Mouse (Mus musculus): Measurements from ENCODE around the gene Ifnar1. TPM values are rescaled to one million over a fixed set of nuclear protein-coding genes. Genes with fewer than 3 reads are reported as not detected.

Ifnar1 gene
- polyA plus RNA-seq, 1 experiment from 2014 or later, result 57.4 TPM

DNA sequence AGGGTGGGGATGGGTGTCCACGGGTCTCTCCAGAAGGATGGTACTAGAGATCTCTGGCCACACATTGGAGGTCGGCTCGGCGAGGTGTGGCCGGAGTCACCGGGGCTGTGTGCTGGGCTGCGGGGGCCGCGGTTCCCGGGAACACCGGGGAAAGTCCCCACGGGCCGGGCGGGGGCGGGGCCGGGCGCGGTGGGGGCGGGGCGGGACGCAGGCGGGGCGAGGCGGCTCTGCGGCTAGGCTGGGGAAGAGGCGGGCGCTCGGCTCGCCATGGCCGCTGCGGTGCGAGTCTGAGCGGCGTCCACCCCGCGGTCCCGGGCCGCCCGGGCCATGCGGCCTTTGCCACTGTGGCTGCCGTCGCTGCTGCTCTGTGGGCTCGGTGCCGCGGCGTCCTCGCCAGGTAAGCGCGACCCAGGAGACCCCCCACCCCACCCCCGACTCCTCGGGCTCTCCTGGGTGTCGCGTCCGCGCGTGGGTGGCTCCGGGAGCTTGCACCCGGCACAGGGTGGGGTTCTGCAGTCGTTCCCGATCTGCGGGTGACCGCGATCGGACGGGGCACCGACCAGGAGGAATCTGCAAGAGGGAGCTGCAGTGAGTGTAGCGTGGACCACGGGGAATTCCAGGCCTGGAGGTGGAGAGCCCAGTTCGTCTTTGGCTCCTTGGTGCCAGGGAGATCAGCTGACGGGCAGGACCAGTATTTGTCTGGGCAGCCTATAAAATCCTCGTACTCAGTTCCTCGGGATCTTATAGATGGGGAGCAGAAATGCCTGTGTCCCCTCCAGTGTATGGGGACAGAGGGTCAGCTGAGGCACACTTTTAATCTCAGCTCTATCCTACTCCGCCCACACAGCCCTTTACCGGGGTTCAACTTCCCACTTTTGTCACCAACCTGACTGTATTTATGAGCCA is 62.1 kb downstream of the Ifnar1 start, which contains the start of gene Ifngr2:
Ifngr2 (plus strand) TSS at position 237 of the 906 bp plus-strand sequence.
- peak; percentile 64 for DNase-seq (ENCODE audit: low spot score)
- H3K4me3 ChIP-seq (ENCODE audit: low read depth, low read length), result peak within 1 kb of the TSS; percentile 92
- peak within 1 kb of the TSS; percentile 93 for H3K4me2 ChIP-seq (ENCODE audit: low read depth, low read length)
- H3K27me3 ChIP-seq (ENCODE audit: control insufficient read depth, insufficient read depth, low read length), result no peaks in the 10 kb centered on the region
- WGBS, result 1% methylated on average over 50 of the region's 74 CpGs
- peak; percentile 77 for ATAC-seq (replicated peaks; ENCODE audit: insufficient number of reproducible peaks, low FRiP score, low TSS enrichment, low read depth)
- peak within 1 kb of the TSS; percentile 97 for H3K9ac ChIP-seq (replicated peaks; ENCODE audit: low read length)
- H3K36me3 ChIP-seq (replicated peaks; ENCODE audit: control insufficient read depth, insufficient read depth, low read depth, low read length), result no peaks in the 10 kb centered on the region
- no peaks in the 10 kb centered on the region for H3K9me3 ChIP-seq (replicated peaks; ENCODE audit: control insufficient read depth, low read length)
- H3K27ac ChIP-seq (replicated peaks; ENCODE audit: low read depth, low read length), result no peak within 1 kb of the TSS
- no peaks in the 10 kb centered on the region for H3K4me1 ChIP-seq (ENCODE audit: control insufficient read depth, insufficient read depth, low read length)

DNA sequence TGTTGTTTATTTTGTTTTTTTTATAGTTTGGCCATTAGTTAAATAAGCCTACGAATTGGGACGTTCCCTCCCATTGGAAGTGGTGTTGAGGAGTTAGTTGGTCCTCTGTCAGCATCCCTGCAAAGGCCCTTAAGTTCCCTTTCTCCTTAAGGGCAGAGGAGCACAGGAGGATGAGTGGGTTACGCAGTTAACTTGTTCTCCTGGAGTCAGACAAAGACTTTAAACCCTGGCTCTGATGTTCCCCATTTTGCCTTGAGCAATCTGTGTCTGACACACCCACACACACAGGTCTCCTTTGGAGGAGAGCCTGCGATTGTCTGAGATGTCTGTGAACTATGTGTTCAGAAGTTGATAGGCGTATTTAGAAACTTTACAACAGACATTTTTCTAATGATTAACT is 62.9 kb downstream of the Ifnar1 start:
- Histone ChIP-seq H3K27ac (replicated peaks; ENCODE audit: low read depth, low read length) (no peak overlapping the region), H3K9me3 (replicated peaks; ENCODE audit: control insufficient read depth, low read length) (no peaks in the 10 kb centered on the region), H3K4me2 (ENCODE audit: low read depth, low read length) (peak overlapping the region; percentile 93), H3K4me3 (ENCODE audit: low read depth, low read length) (peak overlapping the region; percentile 92), H3K9ac (replicated peaks; ENCODE audit: low read length) (peak overlapping the region; percentile 97), H3K4me1 (ENCODE audit: control insufficient read depth, insufficient read depth, low read length) (no peaks in the 10 kb centered on the region), H3K36me3 (replicated peaks; ENCODE audit: control insufficient read depth, insufficient read depth, low read depth, low read length) (no peaks in the 10 kb centered on the region), H3K27me3 (ENCODE audit: control insufficient read depth, insufficient read depth, low read length) (no peaks in the 10 kb centered on the region)
- DNase-seq (ENCODE audit: low spot score) (no peak), ATAC-seq (replicated peaks; ENCODE audit: insufficient number of reproducible peaks, low FRiP score, low TSS enrichment, low read depth) (no peak)
- WGBS, result 50% methylated on average over 5 of the region's 5 CpGs

- Histone ChIP-seq H3K4me3 (ENCODE audit: low read depth, low read length) (no peak overlapping the region), H3K4me2 (ENCODE audit: low read depth, low read length) (no peak overlapping the region)
Measured at GRCm38 (mm10) chr16:91548586-91548985, 63.5 kb downstream of the Ifnar1 start.

DNA sequence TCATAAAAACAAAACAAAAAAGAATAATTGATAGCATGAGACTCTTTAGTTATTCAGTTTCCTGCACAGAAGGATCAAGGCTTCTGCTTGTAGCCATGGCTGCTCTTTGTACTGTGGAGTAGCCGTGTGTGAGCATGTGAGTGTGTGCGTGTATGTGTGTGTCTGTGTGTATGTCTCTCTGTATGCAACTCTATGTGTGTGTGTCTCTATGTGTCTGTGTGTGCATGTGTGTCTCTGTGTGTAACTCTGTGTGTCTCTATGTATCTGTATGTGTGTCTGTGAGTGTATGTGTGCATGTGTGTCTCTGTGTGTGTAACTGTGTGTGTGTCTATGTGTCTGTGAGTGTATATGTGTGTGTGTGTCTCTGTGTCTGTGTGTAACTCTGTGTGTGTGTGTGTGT is 64.0 kb downstream of the Ifnar1 start:
- H3K9ac ChIP-seq (replicated peaks; ENCODE audit: low read length), result no peak overlapping the region
- no peak overlapping the region for H3K27ac ChIP-seq (replicated peaks; ENCODE audit: low read depth, low read length)
- H3K36me3 ChIP-seq (replicated peaks; ENCODE audit: control insufficient read depth, insufficient read depth, low read depth, low read length), result no peaks in the 10 kb centered on the region
- H3K4me2 ChIP-seq (ENCODE audit: low read depth, low read length), result no peak overlapping the region
- H3K9me3 ChIP-seq (replicated peaks; ENCODE audit: control insufficient read depth, low read length), result no peaks in the 10 kb centered on the region
- DNase-seq (ENCODE audit: low spot score) (no peak), ATAC-seq (replicated peaks; ENCODE audit: insufficient number of reproducible peaks, low FRiP score, low TSS enrichment, low read depth) (no peak)
- H3K4me3 ChIP-seq (ENCODE audit: low read depth, low read length), result no peak overlapping the region
- WGBS, result 74% methylated on average over 2 of the region's 2 CpGs
- H3K27me3 ChIP-seq (ENCODE audit: control insufficient read depth, insufficient read depth, low read length), result no peaks in the 10 kb centered on the region
- H3K4me1 ChIP-seq (ENCODE audit: control insufficient read depth, insufficient read depth, low read length), result peaks cover 3% of the 10 kb centered on the region; the same call in 1 of the 2 replicates

More at GRCm38 (mm10) chr16:91548586-91548985, 63.5 kb downstream of the Ifnar1 start:
- Histone ChIP-seq H3K9ac (replicated peaks; ENCODE audit: low read length) (no peak overlapping the region), H3K36me3 (replicated peaks; ENCODE audit: control insufficient read depth, insufficient read depth, low read depth, low read length) (no peaks in the 10 kb centered on the region), H3K9me3 (replicated peaks; ENCODE audit: control insufficient read depth, low read length) (no peaks in the 10 kb centered on the region), H3K27me3 (ENCODE audit: control insufficient read depth, insufficient read depth, low read length) (no peaks in the 10 kb centered on the region), H3K27ac (replicated peaks; ENCODE audit: low read depth, low read length) (no peak overlapping the region), H3K4me1 (ENCODE audit: control insufficient read depth, insufficient read depth, low read length) (no peaks in the 10 kb centered on the region)
- ATAC-seq (replicated peaks; ENCODE audit: insufficient number of reproducible peaks, low FRiP score, low TSS enrichment, low read depth) (no peak), DNase-seq (ENCODE audit: low spot score) (no peak)
- WGBS, result 45% methylated on average over 5 of the region's 5 CpGs

DNA sequence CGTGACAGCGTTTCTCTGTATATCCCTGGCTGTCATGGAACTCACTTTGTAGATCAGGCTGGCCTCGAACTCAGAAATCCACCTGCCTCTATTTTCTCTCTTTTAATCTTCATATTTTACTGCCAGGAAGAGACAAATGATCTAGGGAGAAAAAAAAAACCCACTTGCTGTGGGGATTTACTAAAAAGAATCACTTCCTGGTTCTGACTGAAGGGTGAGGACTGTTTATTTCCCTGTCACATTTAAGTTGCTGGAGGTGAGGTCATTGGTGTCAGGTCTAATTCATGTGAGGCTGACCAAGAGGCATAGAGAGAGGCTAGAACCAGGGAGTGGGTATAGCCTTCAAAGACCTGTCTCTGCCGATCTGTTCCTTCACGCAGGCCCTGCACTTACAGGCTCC is 64.6 kb downstream of the Ifnar1 start:
- Histone ChIP-seq H3K27me3 (ENCODE audit: control insufficient read depth, insufficient read depth, low read length) (no peaks in the 10 kb centered on the region), H3K27ac (replicated peaks; ENCODE audit: low read depth, low read length) (no peak overlapping the region), H3K4me3 (ENCODE audit: low read depth, low read length) (no peak overlapping the region), H3K4me2 (ENCODE audit: low read depth, low read length) (no peak overlapping the region), H3K9ac (replicated peaks; ENCODE audit: low read length) (no peak overlapping the region), H3K36me3 (replicated peaks; ENCODE audit: control insufficient read depth, insufficient read depth, low read depth, low read length) (no peaks in the 10 kb centered on the region), H3K4me1 (ENCODE audit: control insufficient read depth, insufficient read depth, low read length) (peaks cover 3% of the 10 kb centered on the region; the same call in 1 of the 2 replicates), H3K9me3 (replicated peaks; ENCODE audit: control insufficient read depth, low read length) (no peaks in the 10 kb centered on the region)
- DNase-seq (ENCODE audit: low spot score) (no peak), ATAC-seq (replicated peaks; ENCODE audit: insufficient number of reproducible peaks, low FRiP score, low TSS enrichment, low read depth) (no peak)
- WGBS, result 57% methylated on average over 5 of the region's 5 CpGs

DNA sequence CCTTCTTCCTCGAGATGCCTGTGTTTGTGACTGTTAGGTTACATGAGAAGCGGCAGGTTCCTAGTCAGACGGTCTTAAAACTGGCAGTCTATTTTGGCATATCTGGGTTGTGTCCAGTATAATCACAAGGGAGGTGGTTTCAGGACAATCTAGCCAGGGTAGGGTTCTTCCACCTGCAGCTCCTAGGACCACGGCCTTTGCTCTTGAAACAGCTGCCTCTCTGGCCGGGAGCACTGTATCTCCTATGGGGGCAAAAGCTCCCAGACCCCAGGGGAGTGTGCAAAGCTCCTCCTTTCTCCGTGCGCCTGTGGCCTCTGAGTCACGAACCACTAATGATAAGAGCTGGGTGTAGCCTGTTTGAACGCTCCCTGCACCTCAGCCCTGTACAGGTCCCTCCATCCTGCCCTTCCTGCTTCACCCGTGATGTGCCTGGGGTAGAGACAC is 66.1 kb downstream of the Ifnar1 start:
- H3K36me3 ChIP-seq (replicated peaks; ENCODE audit: control insufficient read depth, insufficient read depth, low read depth, low read length), result no peaks in the 10 kb centered on the region
- peaks cover 3% of the 10 kb centered on the region; the same call in 1 of the 2 replicates for H3K4me1 ChIP-seq (ENCODE audit: control insufficient read depth, insufficient read depth, low read length)
- WGBS, result 74% methylated on average over 10 of the region's 10 CpGs

DNA sequence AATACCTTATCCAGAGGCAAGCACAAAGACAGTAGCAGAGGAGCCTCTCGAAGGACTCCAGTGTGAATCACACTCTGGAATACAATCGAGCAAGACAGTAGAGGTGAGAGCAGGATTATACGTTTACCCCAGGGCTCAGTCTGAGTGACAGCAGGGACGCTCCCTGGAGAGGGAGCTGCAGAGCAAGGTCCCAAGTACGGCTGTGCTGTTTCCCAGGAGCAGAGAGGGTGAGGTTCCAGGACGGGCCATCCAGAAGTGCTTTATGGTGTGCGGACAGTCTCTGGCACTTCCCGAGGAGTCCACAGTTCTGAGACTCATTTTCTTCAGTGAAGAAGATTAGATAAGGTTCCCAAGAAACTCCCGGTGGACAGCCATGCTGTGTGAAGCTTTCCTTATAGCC is 67.0 kb downstream of the Ifnar1 start:
- DNase-seq (ENCODE audit: low spot score) (no peak), ATAC-seq (replicated peaks; ENCODE audit: insufficient number of reproducible peaks, low FRiP score, low TSS enrichment, low read depth) (no peak)
- no peaks in the 10 kb centered on the region for H3K27me3 ChIP-seq (ENCODE audit: control insufficient read depth, insufficient read depth, low read length)
- no peak overlapping the region for H3K4me3 ChIP-seq (ENCODE audit: low read depth, low read length)
- H3K4me1 ChIP-seq (ENCODE audit: control insufficient read depth, insufficient read depth, low read length), result peaks cover 3% of the 10 kb centered on the region; the same call in 1 of the 2 replicates
- H3K27ac ChIP-seq (replicated peaks; ENCODE audit: low read depth, low read length), result no peak overlapping the region
- no peaks in the 10 kb centered on the region for H3K9me3 ChIP-seq (replicated peaks; ENCODE audit: control insufficient read depth, low read length)
- H3K4me2 ChIP-seq (ENCODE audit: low read depth, low read length), result no peak overlapping the region
- WGBS, result 57% methylated on average over 9 of the region's 9 CpGs
- H3K9ac ChIP-seq (replicated peaks; ENCODE audit: low read length), result no peak overlapping the region
- no peaks in the 10 kb centered on the region for H3K36me3 ChIP-seq (replicated peaks; ENCODE audit: control insufficient read depth, insufficient read depth, low read depth, low read length)

More for the DNA sequence above, 66.1 kb downstream of the Ifnar1 start:
- Histone ChIP-seq H3K9ac (replicated peaks; ENCODE audit: low read length) (no peak overlapping the region), H3K9me3 (replicated peaks; ENCODE audit: control insufficient read depth, low read length) (no peaks in the 10 kb centered on the region), H3K27me3 (ENCODE audit: control insufficient read depth, insufficient read depth, low read length) (no peaks in the 10 kb centered on the region), H3K27ac (replicated peaks; ENCODE audit: low read depth, low read length) (no peak overlapping the region), H3K4me2 (ENCODE audit: low read depth, low read length) (no peak overlapping the region), H3K4me3 (ENCODE audit: low read depth, low read length) (no peak overlapping the region)
- no peak for ATAC-seq (replicated peaks; ENCODE audit: insufficient number of reproducible peaks, low FRiP score, low TSS enrichment, low read depth)
- no peak for DNase-seq (ENCODE audit: low spot score)

DNA sequence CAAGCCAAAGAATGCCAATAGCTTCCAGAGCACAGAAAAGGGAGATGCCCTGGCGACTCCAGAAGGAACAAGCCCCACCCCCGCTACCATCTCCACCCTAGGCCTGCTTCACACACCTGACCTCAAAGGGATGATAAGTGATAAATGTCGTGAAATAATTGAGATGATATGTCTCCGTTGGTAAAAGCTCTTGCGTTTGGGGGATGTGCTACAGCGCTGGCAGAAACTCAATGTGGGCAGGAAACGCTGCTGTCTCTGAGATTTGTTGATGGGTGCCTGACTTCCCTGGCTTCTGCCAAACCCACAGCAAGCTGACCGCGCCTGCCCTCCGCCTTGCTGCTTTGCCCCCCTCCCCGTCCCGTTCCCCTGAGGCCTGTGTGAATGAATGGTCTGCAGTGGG is 68.6 kb downstream of the Ifnar1 start:
- ATAC-seq (replicated peaks; ENCODE audit: insufficient number of reproducible peaks, low FRiP score, low TSS enrichment, low read depth), result no peak
- H3K27ac ChIP-seq (replicated peaks; ENCODE audit: low read depth, low read length), result no peak overlapping the region
- H3K9ac ChIP-seq (replicated peaks; ENCODE audit: low read length), result no peak overlapping the region
- H3K9me3 ChIP-seq (replicated peaks; ENCODE audit: control insufficient read depth, low read length), result no peaks in the 10 kb centered on the region
- DNase-seq (ENCODE audit: low spot score), result no peak
- WGBS, result 46% methylated on average over 12 of the region's 12 CpGs
- peaks cover 3% of the 10 kb centered on the region; the same call in 1 of the 2 replicates for H3K4me1 ChIP-seq (ENCODE audit: control insufficient read depth, insufficient read depth, low read length)
- H3K4me2 ChIP-seq (ENCODE audit: low read depth, low read length), result no peak overlapping the region
- H3K36me3 ChIP-seq (replicated peaks; ENCODE audit: control insufficient read depth, insufficient read depth, low read depth, low read length), result no peaks in the 10 kb centered on the region
- no peaks in the 10 kb centered on the region for H3K27me3 ChIP-seq (ENCODE audit: control insufficient read depth, insufficient read depth, low read length)
- no peak overlapping the region for H3K4me3 ChIP-seq (ENCODE audit: low read depth, low read length)

All from embryonic facial prominence, embryonic 11.5 days (tissue).